Mouse (Mus musculus): ENCODE data around the gene Efcab9. TPM values are rescaled to one million over a fixed set of nuclear protein-coding genes. Genes with fewer than 3 reads are reported as not detected.

Gene Efcab9
- polyA plus RNA-seq, 1 experiment: not detected

- WGBS: 68% methylated on average over 7 of the region's 7 CpGs
- Histone ChIP-seq H3K4me3 (replicated peaks; ENCODE audit: extremely low read depth, low read depth, low read length) (no peak overlapping the region), H3K4me1 (ENCODE audit: control insufficient read depth, insufficient read depth, low read length) (no peaks in the 10 kb centered on the region)
- no peak for DNase-seq
- TF ChIP-seq POLR2A (IDR thresholded peaks at IDR 0.05; ENCODE audit: borderline replicate concordance, extremely low read depth, low read depth, low read length) (no peak), CTCF (IDR thresholded peaks at IDR 0.05; ENCODE audit: insufficient read depth, low read length) (no peak)
Measured at GRCm38 (mm10) chr11:32505091-32505739, 26.7 kb downstream of the Efcab9 start.

GRCm38 (mm10) chr11:32503711-32504110 is 28.2 kb downstream of the Efcab9 start:
- TF ChIP-seq POLR2A (IDR thresholded peaks at IDR 0.05; ENCODE audit: borderline replicate concordance, extremely low read depth, low read depth, low read length): no peak
- TF ChIP-seq CTCF (IDR thresholded peaks at IDR 0.05; ENCODE audit: insufficient read depth, low read length): no peak
- Histone ChIP-seq H3K4me3 (replicated peaks; ENCODE audit: extremely low read depth, low read depth, low read length) (no peak overlapping the region), H3K4me1 (ENCODE audit: control insufficient read depth, insufficient read depth, low read length) (no peaks in the 10 kb centered on the region)
- WGBS: 94% methylated on average over 2 of the region's 2 CpGs
- DNase-seq: no peak

- no peak for TF ChIP-seq POLR2A (IDR thresholded peaks at IDR 0.05; ENCODE audit: borderline replicate concordance, extremely low read depth, low read depth, low read length)
- no peak for TF ChIP-seq CTCF (IDR thresholded peaks at IDR 0.05; ENCODE audit: insufficient read depth, low read length)
- H3K4me3 ChIP-seq (replicated peaks; ENCODE audit: extremely low read depth, low read depth, low read length): no peak overlapping the region
- 92% methylated on average over 4 of the region's 4 CpGs for WGBS
- H3K4me1 ChIP-seq (ENCODE audit: control insufficient read depth, insufficient read depth, low read length): no peaks in the 10 kb centered on the region
- no peak for DNase-seq
Measured at GRCm38 (mm10) chr11:32499931-32500330, 31.9 kb downstream of the Efcab9 start.

- no peaks in the 10 kb centered on the region for H3K4me1 ChIP-seq (ENCODE audit: control insufficient read depth, insufficient read depth, low read length)
- DNase-seq: no peak
- WGBS: 80% methylated on average over 7 of the region's 7 CpGs
- TF ChIP-seq POLR2A (IDR thresholded peaks at IDR 0.05; ENCODE audit: borderline replicate concordance, extremely low read depth, low read depth, low read length) (no peak), CTCF (IDR thresholded peaks at IDR 0.05; ENCODE audit: insufficient read depth, low read length) (no peak)
- H3K4me3 ChIP-seq (replicated peaks; ENCODE audit: extremely low read depth, low read depth, low read length): no peak overlapping the region
Measured at GRCm38 (mm10) chr11:32498757-32499535, 32.9 kb downstream of the Efcab9 start.

GRCm38 (mm10) chr11:32495283-32495682 is 36.6 kb downstream of the Efcab9 start:
- Histone ChIP-seq H3K4me3 (replicated peaks; ENCODE audit: extremely low read depth, low read depth, low read length) (no peak overlapping the region), H3K4me1 (ENCODE audit: control insufficient read depth, insufficient read depth, low read length) (peaks cover 5% of the 10 kb centered on the region; the same call in 1 of the 2 replicates)
- WGBS: 60% methylated on average over 2 of the region's 2 CpGs
- DNase-seq: no peak
- TF ChIP-seq POLR2A (IDR thresholded peaks at IDR 0.05; ENCODE audit: borderline replicate concordance, extremely low read depth, low read depth, low read length): no peak
- TF ChIP-seq CTCF (IDR thresholded peaks at IDR 0.05; ENCODE audit: insufficient read depth, low read length): no peak

- peaks cover 11% of the 10 kb centered on the region for H3K4me1 ChIP-seq (ENCODE audit: control insufficient read depth, insufficient read depth, low read length)
- no peak for DNase-seq
Measured at GRCm38 (mm10) chr11:32493312-32493711, 38.6 kb downstream of the Efcab9 start.

GRCm38 (mm10) chr11:32491079-32491478 is 40.8 kb downstream of the Efcab9 start:
- peaks cover 14% of the 10 kb centered on the region for H3K4me1 ChIP-seq (ENCODE audit: control insufficient read depth, insufficient read depth, low read length)
- 98% methylated on average over 2 of the region's 2 CpGs for WGBS
- TF ChIP-seq CTCF (IDR thresholded peaks at IDR 0.05; ENCODE audit: insufficient read depth, low read length) (no peak), POLR2A (IDR thresholded peaks at IDR 0.05; ENCODE audit: borderline replicate concordance, extremely low read depth, low read depth, low read length) (no peak)
- DNase-seq: no peak
- no peak overlapping the region for H3K4me3 ChIP-seq (replicated peaks; ENCODE audit: extremely low read depth, low read depth, low read length)

More at GRCm38 (mm10) chr11:32493312-32493711, 38.6 kb downstream of the Efcab9 start:
- H3K4me3 ChIP-seq (replicated peaks; ENCODE audit: extremely low read depth, low read depth, low read length): no peak overlapping the region
- TF ChIP-seq POLR2A (IDR thresholded peaks at IDR 0.05; ENCODE audit: borderline replicate concordance, extremely low read depth, low read depth, low read length) (no peak), CTCF (IDR thresholded peaks at IDR 0.05; ENCODE audit: insufficient read depth, low read length) (no peak)

- WGBS: 54% methylated on average over 5 of the region's 5 CpGs
- H3K4me1 ChIP-seq (ENCODE audit: control insufficient read depth, insufficient read depth, low read length): peaks cover 14% of the 10 kb centered on the region
- TF ChIP-seq POLR2A (IDR thresholded peaks at IDR 0.05; ENCODE audit: borderline replicate concordance, extremely low read depth, low read depth, low read length) (no peak), CTCF (IDR thresholded peaks at IDR 0.05; ENCODE audit: insufficient read depth, low read length) (no peak)
- H3K4me3 ChIP-seq (replicated peaks; ENCODE audit: extremely low read depth, low read depth, low read length): no peak overlapping the region
- DNase-seq: no peak
Measured at GRCm38 (mm10) chr11:32488808-32489670, 42.8 kb downstream of the Efcab9 start.

- peaks cover 11% of the 10 kb centered on the region for H3K4me1 ChIP-seq (ENCODE audit: control insufficient read depth, insufficient read depth, low read length)
- TF ChIP-seq CTCF (IDR thresholded peaks at IDR 0.05; ENCODE audit: insufficient read depth, low read length): no peak
- TF ChIP-seq POLR2A (IDR thresholded peaks at IDR 0.05; ENCODE audit: borderline replicate concordance, extremely low read depth, low read depth, low read length): no peak
- DNase-seq: no peak
- H3K4me3 ChIP-seq (replicated peaks; ENCODE audit: extremely low read depth, low read depth, low read length): no peak overlapping the region
Measured at GRCm38 (mm10) chr11:32488344-32488743, 43.5 kb downstream of the Efcab9 start.

Measured in lung, adult 2 months (tissue).